Mouse (Mus musculus): ENCODE measurements around the gene Vmo1.

- TF ChIP-seq EP300 (IDR thresholded peaks at IDR 0.05; ENCODE audit: low read depth) = no peak
- no peak for TF ChIP-seq CTCF (IDR thresholded peaks at IDR 0.05; ENCODE audit: low read depth)
These were observed 9.4 kb downstream of the Vmo1 start, which contains the start of gene Tm4sf5 for GRCm38 (mm10) chr11:70504970-70505369.
